Mouse (Mus musculus): ENCODE data around the gene Kcnmb4. TPM values are rescaled to one million over a fixed set of nuclear protein-coding genes. Genes with fewer than 3 reads are reported as not detected.
A peak's percentile ranks its signal among the peaks of the same experiment; 100 is the strongest.

The Kcnmb4 gene
- polyA plus RNA-seq, 1 experiment: 1.8 TPM

DNA sequence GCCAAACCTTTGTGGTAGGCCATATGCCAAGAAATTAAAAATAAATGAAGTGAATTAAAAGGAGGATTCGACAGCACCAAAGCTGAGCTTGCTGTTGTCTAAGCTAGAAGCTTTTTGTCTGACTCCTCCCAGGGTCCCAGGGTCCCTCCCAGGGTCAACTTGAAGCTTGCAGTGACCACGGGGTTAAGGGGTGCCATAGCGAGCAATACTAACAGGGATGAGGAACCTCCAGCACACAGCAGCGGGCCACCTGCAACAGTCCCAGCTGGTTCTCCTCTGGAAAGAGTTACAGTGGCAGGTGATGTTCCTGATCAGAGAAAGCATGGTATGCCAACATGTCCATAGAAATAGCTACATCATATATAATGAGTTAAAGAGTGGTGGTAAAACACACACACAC is 89.3 kb downstream of the Kcnmb4 start:
- Histone ChIP-seq H3K27me3 (ENCODE audit: control insufficient read depth, insufficient read depth, low read length, poor library complexity, severe bottlenecking) (no peaks in the 10 kb centered on the region), H3K9ac (ENCODE audit: low read depth, poor library complexity, severe bottlenecking) (no peak overlapping the region), H3K27ac (ENCODE audit: insufficient read depth, low read length) (no peak overlapping the region)

DNA sequence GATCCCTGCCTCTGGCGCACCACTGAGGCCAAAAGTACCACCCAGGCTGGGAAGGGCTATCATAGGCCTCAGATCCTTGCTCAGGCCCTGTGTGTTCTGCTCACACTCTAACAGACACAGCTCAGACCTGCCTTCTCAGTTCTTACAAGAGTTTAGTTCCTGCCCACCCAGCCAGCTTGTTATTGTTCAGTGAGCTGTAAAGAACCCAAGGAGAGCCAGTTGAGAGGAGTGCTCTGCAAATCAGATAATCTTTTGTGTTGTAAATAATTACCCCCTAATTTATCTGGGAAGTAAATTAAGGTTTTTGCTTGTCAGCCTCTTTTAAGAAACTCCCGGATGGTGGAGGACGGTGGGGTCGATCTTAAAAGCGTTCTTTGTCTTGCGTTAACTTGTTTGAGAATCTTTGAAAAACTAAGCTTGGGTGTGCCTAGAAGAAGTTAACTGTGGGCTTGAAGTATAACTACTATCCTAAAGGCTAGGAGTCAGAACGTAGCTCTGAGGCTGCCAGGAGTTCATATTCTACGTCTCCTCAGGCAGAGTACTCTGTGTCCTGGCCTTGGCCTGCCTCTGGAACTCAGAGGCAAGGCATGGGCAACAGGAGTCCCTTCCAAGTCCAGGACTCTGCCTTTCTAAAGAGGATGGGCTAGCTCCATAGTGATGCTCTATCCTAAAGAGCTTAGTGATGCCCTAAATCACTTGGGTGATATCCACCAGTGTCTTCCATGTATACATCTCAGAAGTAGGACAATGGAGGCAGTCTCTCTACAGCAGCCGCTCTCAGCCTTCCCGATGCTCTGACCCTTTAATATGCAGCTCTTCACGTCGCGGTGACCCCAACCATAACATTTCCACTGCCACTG is 90.6 kb downstream of the Kcnmb4 start:
- TF ChIP-seq CTCF (IDR thresholded peaks at IDR 0.05; ENCODE audit: low read depth, low read length): no peak
- peak overlapping the region; percentile 50 for H3K27ac ChIP-seq (ENCODE audit: insufficient read depth, low read length)

More for the DNA sequence above, 89.3 kb downstream of the Kcnmb4 start:
- Histone ChIP-seq H3K36me3 (ENCODE audit: control insufficient read depth, insufficient read depth, low read length, poor library complexity, severe bottlenecking) (no peaks in the 10 kb centered on the region), H3K4me3 (ENCODE audit: low read depth, low read length) (no peak overlapping the region), H3K9me3 (replicated peaks; ENCODE audit: control insufficient read depth, insufficient read depth, low read length, poor library complexity, severe bottlenecking) (0 out of 2 replicates have a peak, but pooled peaks cover 5% of the 10 kb centered on the region), H3K4me1 (ENCODE audit: control insufficient read depth, insufficient read depth, low read length) (no peaks in the 10 kb centered on the region)
- no peak for TF ChIP-seq POLR2A (IDR thresholded peaks at IDR 0.05; ENCODE audit: insufficient read depth, low read length)
- TF ChIP-seq EP300 (IDR thresholded peaks at IDR 0.05; ENCODE audit: insufficient read depth, low read depth, low read length): no peak
- no peak for TF ChIP-seq CTCF (IDR thresholded peaks at IDR 0.05; ENCODE audit: low read depth, low read length)

DNA sequence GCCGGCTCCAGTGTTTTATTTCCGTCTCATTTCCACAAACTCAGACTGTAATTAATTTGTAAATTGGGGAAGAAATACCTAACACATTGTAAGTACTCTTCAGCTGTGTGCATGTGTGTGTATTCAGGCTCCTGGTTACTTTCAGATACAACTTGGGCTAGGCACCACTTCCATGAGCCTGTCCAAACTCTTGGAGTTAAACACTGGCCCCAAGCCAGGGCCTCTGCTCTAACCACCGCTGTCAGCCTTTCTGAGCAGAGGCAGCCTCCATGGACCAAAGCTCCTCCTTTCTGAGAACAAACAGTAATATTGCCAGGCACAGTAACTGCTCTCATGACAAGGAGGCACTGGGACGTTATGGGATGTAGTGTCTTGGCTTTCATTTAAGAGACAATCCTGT is 96.8 kb downstream of the Kcnmb4 start:
- no peak overlapping the region for H3K4me3 ChIP-seq (ENCODE audit: low read depth, low read length)
- no peak overlapping the region for H3K9ac ChIP-seq (ENCODE audit: low read depth, poor library complexity, severe bottlenecking)
- no peak overlapping the region for H3K27ac ChIP-seq (ENCODE audit: insufficient read depth, low read length)
- H3K27me3 ChIP-seq (ENCODE audit: control insufficient read depth, insufficient read depth, low read length, poor library complexity, severe bottlenecking): no peaks in the 10 kb centered on the region
- 0 out of 2 replicates have a peak, but pooled peaks cover 5% of the 10 kb centered on the region for H3K9me3 ChIP-seq (replicated peaks; ENCODE audit: control insufficient read depth, insufficient read depth, low read length, poor library complexity, severe bottlenecking)
- H3K4me1 ChIP-seq (ENCODE audit: control insufficient read depth, insufficient read depth, low read length): no peaks in the 10 kb centered on the region
- TF ChIP-seq EP300 (IDR thresholded peaks at IDR 0.05; ENCODE audit: insufficient read depth, low read depth, low read length): no peak
- no peak for TF ChIP-seq POLR2A (IDR thresholded peaks at IDR 0.05; ENCODE audit: insufficient read depth, low read length)
- TF ChIP-seq CTCF (IDR thresholded peaks at IDR 0.05; ENCODE audit: low read depth, low read length): no peak
- H3K36me3 ChIP-seq (ENCODE audit: control insufficient read depth, insufficient read depth, low read length, poor library complexity, severe bottlenecking): no peaks in the 10 kb centered on the region

More for the DNA sequence above, 90.6 kb downstream of the Kcnmb4 start:
- Histone ChIP-seq H3K4me1 (ENCODE audit: control insufficient read depth, insufficient read depth, low read length) (no peaks in the 10 kb centered on the region), H3K4me3 (ENCODE audit: low read depth, low read length) (no peak overlapping the region), H3K27me3 (ENCODE audit: control insufficient read depth, insufficient read depth, low read length, poor library complexity, severe bottlenecking) (no peaks in the 10 kb centered on the region), H3K36me3 (ENCODE audit: control insufficient read depth, insufficient read depth, low read length, poor library complexity, severe bottlenecking) (no peaks in the 10 kb centered on the region), H3K9me3 (replicated peaks; ENCODE audit: control insufficient read depth, insufficient read depth, low read length, poor library complexity, severe bottlenecking) (0 out of 2 replicates have a peak, but pooled peaks cover 5% of the 10 kb centered on the region), H3K9ac (ENCODE audit: low read depth, poor library complexity, severe bottlenecking) (no peak overlapping the region)

DNA sequence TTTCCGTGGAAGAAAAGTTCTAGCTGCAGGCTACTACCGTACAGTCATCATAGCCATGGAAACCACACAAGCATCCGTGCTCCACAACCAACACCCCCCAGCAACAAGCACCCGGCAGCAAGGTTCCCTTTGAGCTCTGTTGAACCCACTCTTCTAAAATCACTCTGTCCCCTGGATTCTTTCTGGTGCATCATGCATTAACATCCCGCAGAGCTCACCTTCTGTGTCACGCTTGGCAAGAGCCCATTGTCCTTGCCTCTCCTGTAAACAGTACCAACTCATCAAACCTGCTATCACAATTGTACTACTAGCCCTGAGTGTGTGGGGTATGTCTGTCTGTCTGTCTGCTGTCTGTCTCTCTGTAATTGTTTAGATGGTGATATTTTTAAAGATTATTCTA is 99.6 kb downstream of the Kcnmb4 start:
- Histone ChIP-seq H3K27me3 (ENCODE audit: control insufficient read depth, insufficient read depth, low read length, poor library complexity, severe bottlenecking) (no peaks in the 10 kb centered on the region; the same call in 1 of the 2 replicates), H3K27ac (ENCODE audit: insufficient read depth, low read length) (no peak overlapping the region), H3K4me1 (ENCODE audit: control insufficient read depth, insufficient read depth, low read length) (no peaks in the 10 kb centered on the region), H3K36me3 (ENCODE audit: control insufficient read depth, insufficient read depth, low read length, poor library complexity, severe bottlenecking) (no peaks in the 10 kb centered on the region), H3K4me3 (ENCODE audit: low read depth, low read length) (no peak overlapping the region), H3K9ac (ENCODE audit: low read depth, poor library complexity, severe bottlenecking) (no peak overlapping the region), H3K9me3 (replicated peaks; ENCODE audit: control insufficient read depth, insufficient read depth, low read length, poor library complexity, severe bottlenecking) (peaks cover 8% of the 10 kb centered on the region)
- no peak for TF ChIP-seq EP300 (IDR thresholded peaks at IDR 0.05; ENCODE audit: insufficient read depth, low read depth, low read length)
- TF ChIP-seq CTCF (IDR thresholded peaks at IDR 0.05; ENCODE audit: low read depth, low read length): no peak
- TF ChIP-seq POLR2A (IDR thresholded peaks at IDR 0.05; ENCODE audit: insufficient read depth, low read length): no peak

DNA sequence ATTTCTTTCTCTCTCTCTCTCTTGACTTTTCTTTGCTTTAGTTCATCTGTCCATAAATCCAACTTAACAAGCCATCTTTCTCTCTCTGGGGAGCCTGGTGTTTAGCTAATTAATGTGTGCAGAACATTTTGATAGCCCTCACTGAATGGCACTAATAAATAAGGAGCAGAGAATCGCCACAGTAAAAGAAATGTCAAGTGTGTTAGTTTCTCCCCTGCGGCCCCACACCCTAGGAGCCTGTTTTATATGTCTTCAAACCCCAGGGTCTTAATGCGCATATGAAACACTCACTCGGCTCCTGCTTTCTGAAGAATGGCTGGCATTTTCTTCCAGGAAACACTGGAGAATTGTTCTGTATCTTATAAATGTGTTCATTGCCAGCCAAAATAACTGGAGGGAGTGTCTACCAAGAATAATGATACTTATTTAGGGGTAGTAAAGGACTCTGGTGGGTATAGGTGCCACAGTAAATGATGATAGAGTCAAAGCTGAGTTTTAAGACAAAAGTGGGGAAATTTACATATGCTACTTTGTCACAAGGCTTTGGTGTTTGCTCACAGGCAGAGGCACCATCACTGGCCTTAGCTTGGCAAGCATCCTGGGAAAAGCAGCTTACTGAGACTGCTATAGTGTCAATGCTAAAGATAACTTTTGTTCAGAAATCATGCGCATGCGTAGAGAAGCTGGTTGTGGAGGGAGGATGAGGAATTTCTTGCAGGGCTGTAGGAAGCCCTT is 102.5 kb downstream of the Kcnmb4 start:
- TF ChIP-seq CTCF (IDR thresholded peaks at IDR 0.05; ENCODE audit: low read depth, low read length) (no peak), EP300 (IDR thresholded peaks at IDR 0.05; ENCODE audit: insufficient read depth, low read depth, low read length) (no peak), POLR2A (IDR thresholded peaks at IDR 0.05; ENCODE audit: insufficient read depth, low read length) (no peak)
- no peaks in the 10 kb centered on the region for H3K36me3 ChIP-seq (ENCODE audit: control insufficient read depth, insufficient read depth, low read length, poor library complexity, severe bottlenecking)
- no peaks in the 10 kb centered on the region; the same call in 1 of the 2 replicates for H3K27me3 ChIP-seq (ENCODE audit: control insufficient read depth, insufficient read depth, low read length, poor library complexity, severe bottlenecking)
- H3K4me3 ChIP-seq (ENCODE audit: low read depth, low read length): no peak overlapping the region
- H3K27ac ChIP-seq (ENCODE audit: insufficient read depth, low read length): no peak overlapping the region
- no peak overlapping the region for H3K9ac ChIP-seq (ENCODE audit: low read depth, poor library complexity, severe bottlenecking)
- H3K4me1 ChIP-seq (ENCODE audit: control insufficient read depth, insufficient read depth, low read length): no peaks in the 10 kb centered on the region
- peaks cover 8% of the 10 kb centered on the region for H3K9me3 ChIP-seq (replicated peaks; ENCODE audit: control insufficient read depth, insufficient read depth, low read length, poor library complexity, severe bottlenecking)

Other genes starting within 250 kb of the Kcnmb4 start
- gene Ptprb, start 198.4 kb downstream of the Kcnmb4 start, polyA plus RNA-seq (2011; ENCODE audit: insufficient read depth, insufficient read length, low read depth, missing spikeins): 0.30 and 0.37 TPM in 2 replicates
- gene Cnot2, start 107.6 kb upstream of the Kcnmb4 start, polyA plus RNA-seq (2011; ENCODE audit: insufficient read depth, insufficient read length, low read depth, missing spikeins): 123 and 126 TPM in 2 replicates

Data from ES-Bruce4 (cell line).